Mouse (Mus musculus) cerebellum, adult 2 months (tissue): ENCODE data around the gene Arhgap24. TPM values are rescaled to one million over a fixed set of nuclear protein-coding genes. Genes with fewer than 3 reads are reported as not detected.

Experiments
- DNase-seq, 2 experiments: peaks; one replicate each; pipeline ENCODE4 v3.0.0; 2021
- H3K27ac ChIP-seq: fragments of 200-500 bp; 2 replicates; pipeline ENCODE4 v1.5.1; 2012; ENCODE audit warnings: low read length, control low read depth, inconsistent platforms; ENCODE audit not compliant: insufficient read depth
- H3K27me3 ChIP-seq: fragments of 200-500 bp; 2 replicates; pipeline ENCODE4 v1.6.1; 2012; ENCODE audit warnings: inconsistent platforms, mild to moderate bottlenecking, low read length, moderate library complexity; ENCODE audit not compliant: control insufficient read depth, insufficient read depth
- H3K4me1 ChIP-seq: fragments of 200-500 bp; 2 replicates; pipeline ENCODE4 v1.6.1; 2011; ENCODE audit warnings: low read length; ENCODE audit not compliant: control insufficient read depth, insufficient read depth
- H3K4me3 ChIP-seq: fragments of 200-500 bp; replicated peaks from 2 replicates; pipeline ENCODE3; 2011; ENCODE audit warnings: mild to moderate bottlenecking, low read depth, low read length, control low read depth; ENCODE audit not compliant: insufficient read depth
- CTCF ChIP-seq: fragments of 200-500 bp; IDR thresholded peaks from 2 replicates; pipeline ENCODE4 v1.5.1; 2011; ENCODE audit warnings: low read depth, mild to moderate bottlenecking, control low read depth, low read length, moderate library complexity, borderline replicate concordance; ENCODE audit not compliant: insufficient read depth
- POLR2A ChIP-seq: fragments of 200-500 bp; IDR thresholded peaks from 2 replicates; pipeline ENCODE4 v1.6.1; 2011; ENCODE audit warnings: low read length, control low read depth, borderline replicate concordance; ENCODE audit not compliant: insufficient read depth
- WGBS: fragments of 180-500 bp; shearing (Covaris S2); methylation state at CpG from one replicate; pipeline ENCODE4 v1.1.7; 2018; 5-methylcytosine and 5-hydroxymethylcytosine counted together
- polyA plus RNA-seq: library from polyadenylated mRNA; depleted of rRNA; stranded (reverse); fragments of >200 nt; gene quantifications from 2 replicates; pipeline ENCODE4 v1.2.3, GENCODE M21; 2012

Gene Arhgap24
- polyA plus RNA-seq, 1 experiment, result 11.3 TPM

DNA sequence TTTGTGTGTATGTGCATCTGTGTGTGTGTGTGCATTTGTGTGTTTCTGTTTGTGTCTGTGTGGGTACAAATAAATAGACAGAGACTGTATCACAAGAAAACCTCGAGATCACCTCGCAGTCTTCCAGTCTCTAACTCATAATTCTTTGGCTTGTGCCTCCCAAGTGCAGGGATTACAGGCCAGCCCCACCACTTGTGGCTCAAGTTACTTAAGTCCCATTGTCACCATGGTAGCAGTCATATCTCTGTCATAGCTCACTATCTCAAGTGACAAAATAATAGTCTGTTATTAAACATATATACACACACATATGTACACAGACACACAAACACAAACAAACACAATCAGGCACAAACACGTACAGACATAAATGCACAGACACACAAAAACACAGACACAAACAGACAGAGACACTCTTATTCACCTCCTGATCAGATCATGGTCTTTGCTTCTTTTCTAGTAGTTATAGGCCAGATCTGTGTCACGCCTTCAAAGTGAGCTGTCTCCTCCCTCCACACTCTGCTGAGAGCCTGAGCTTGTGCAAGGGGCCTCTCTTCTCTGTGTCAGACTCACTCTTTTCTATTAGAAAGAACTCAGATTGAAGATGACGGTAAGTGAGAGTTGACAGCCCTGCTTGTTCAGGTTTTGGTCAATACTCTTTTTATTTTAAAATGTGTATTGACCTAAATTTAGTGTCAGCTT, 261.5 kb downstream of the Arhgap24 start:
- DNase-seq, result no peak
- no peak overlapping the region for H3K4me3 ChIP-seq
- no peak overlapping the region for H3K27ac ChIP-seq
- no peaks in the 10 kb centered on the region for H3K4me1 ChIP-seq
- no peaks in the 10 kb centered on the region for H3K27me3 ChIP-seq
- WGBS, result 79% methylated on average over 5 of the region's 5 CpGs
- TF ChIP-seq POLR2A (no peak), CTCF (no peak)

DNA sequence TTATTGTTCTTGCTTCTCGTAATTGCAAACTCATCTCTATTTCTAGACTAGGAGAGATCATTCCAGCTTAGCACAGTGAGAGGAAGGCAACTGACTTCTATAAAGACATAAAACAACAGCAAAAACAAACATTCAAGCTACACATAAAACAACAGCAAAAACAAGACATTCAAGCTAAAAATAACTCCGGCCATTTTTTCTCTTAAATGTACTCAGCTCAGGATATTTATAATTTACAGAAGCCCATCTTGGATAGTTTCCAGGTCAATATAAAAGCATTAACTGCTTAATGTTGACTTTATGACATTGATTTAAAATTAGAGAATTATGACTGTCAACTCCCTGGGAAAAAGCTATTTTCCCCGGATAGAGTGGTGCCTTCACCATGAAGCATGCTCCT, 262.2 kb downstream of the Arhgap24 start:
- H3K27ac ChIP-seq, result no peak overlapping the region
- TF ChIP-seq CTCF (no peak), POLR2A (no peak)
- no peaks in the 10 kb centered on the region for H3K4me1 ChIP-seq
- 88% methylated on average over 3 of the region's 3 CpGs for WGBS
- no peak overlapping the region for H3K4me3 ChIP-seq
- DNase-seq, result no peak
- no peaks in the 10 kb centered on the region for H3K27me3 ChIP-seq

DNA sequence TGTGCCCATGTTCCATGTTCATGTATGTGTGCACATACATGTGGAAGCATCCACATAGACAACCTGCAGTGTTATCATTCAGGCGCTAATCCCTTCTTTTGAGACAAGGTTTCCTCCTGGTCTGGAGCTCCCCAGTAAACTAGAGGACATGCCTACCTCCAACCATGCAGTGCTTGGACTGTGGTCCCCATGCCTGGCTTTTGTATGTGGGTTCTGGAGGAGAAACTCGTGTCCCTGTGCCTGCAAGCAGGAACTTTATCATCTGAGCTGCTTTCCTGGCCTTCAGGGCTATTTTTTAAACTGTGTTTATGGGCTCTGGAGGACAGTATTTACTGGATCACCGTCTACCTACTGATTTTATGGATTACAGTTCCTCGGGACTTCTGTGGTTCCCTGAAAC, 262.9 kb downstream of the Arhgap24 start:
- no peaks in the 10 kb centered on the region for H3K27me3 ChIP-seq
- no peak overlapping the region for H3K4me3 ChIP-seq
- no peak for DNase-seq
- TF ChIP-seq POLR2A, result no peak
- no peak for TF ChIP-seq CTCF
- WGBS, result 88% methylated on average over 4 of the region's 4 CpGs
- no peaks in the 10 kb centered on the region for H3K4me1 ChIP-seq
- H3K27ac ChIP-seq, result no peak overlapping the region

DNA sequence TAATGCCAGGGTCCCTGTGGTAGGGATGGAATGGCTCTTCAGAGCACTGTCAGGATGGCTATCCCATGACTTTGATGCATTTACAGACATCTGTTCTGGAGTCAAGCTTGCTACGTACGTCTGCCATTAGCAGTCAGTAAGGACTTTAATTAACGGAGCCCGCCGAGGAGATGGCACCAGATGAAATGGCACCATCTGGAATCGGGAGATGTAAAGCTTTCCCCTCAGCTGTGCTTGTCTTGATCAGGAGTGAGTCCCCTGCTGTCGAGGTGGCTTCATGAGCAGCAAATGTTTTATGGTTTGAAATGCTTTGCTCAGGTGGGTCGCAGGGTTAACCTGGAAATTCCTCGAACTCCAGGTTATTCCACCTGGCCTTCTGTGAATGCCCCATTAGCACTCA, 267.0 kb downstream of the Arhgap24 start:
- H3K27ac ChIP-seq, result no peak overlapping the region
- 44% methylated on average over 9 of the region's 9 CpGs for WGBS
- H3K4me1 ChIP-seq, result no peaks in the 10 kb centered on the region
- H3K27me3 ChIP-seq, result no peaks in the 10 kb centered on the region
- TF ChIP-seq POLR2A, result no peak
- no peak for TF ChIP-seq CTCF
- DNase-seq, result no peak
- H3K4me3 ChIP-seq, result no peak overlapping the region

DNA sequence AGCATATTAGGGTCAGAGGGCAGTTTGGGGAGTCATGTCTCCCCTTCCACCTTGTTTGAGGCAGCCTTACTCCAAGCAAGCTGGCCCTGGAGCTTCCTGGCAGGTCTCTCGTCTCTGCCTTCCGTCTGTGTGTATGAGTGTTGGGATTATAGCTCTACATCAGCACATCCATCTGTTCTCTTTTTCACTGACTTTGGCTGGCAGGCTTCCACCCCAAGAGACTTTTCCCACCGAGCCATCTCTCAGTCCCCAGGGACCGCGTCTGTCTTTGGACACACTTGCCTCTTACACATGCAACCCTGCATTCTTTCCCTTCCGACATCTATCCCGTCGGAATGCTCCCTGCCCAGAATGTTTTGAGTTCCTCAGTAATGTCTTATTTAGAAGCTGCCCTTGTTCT, 267.8 kb downstream of the Arhgap24 start:
- no peaks in the 10 kb centered on the region for H3K4me1 ChIP-seq
- TF ChIP-seq CTCF (no peak), POLR2A (no peak)
- H3K27ac ChIP-seq, result no peak overlapping the region
- WGBS, result 22% methylated on average over 8 of the region's 8 CpGs
- no peak for DNase-seq
- no peak overlapping the region for H3K4me3 ChIP-seq
- H3K27me3 ChIP-seq, result no peaks in the 10 kb centered on the region

DNA sequence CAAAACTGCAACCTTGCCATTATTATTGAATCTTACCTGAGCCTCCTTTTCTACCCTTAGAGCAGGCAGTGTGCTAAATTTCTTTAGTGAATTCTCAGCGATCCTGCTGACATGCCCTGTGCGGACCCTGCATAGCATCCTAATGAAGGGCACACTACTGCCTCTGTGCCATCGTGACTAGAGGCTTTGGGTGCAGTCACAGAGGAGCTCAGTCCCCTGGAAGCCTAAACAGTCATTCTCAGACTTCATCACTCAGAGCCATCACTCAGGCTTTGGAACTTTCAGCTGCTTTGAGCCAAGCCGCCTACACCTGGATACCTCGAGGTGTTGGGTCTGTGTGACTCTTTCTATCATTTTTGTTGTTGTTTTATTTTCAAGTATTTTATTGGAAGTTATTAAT, 269.5 kb downstream of the Arhgap24 start:
- TF ChIP-seq CTCF (no peak), POLR2A (no peak)
- no peaks in the 10 kb centered on the region for H3K27me3 ChIP-seq
- 83% methylated on average over 5 of the region's 5 CpGs for WGBS
- no peak overlapping the region for H3K4me3 ChIP-seq
- H3K4me1 ChIP-seq, result no peaks in the 10 kb centered on the region
- H3K27ac ChIP-seq, result no peak overlapping the region
- no peak for DNase-seq

DNA sequence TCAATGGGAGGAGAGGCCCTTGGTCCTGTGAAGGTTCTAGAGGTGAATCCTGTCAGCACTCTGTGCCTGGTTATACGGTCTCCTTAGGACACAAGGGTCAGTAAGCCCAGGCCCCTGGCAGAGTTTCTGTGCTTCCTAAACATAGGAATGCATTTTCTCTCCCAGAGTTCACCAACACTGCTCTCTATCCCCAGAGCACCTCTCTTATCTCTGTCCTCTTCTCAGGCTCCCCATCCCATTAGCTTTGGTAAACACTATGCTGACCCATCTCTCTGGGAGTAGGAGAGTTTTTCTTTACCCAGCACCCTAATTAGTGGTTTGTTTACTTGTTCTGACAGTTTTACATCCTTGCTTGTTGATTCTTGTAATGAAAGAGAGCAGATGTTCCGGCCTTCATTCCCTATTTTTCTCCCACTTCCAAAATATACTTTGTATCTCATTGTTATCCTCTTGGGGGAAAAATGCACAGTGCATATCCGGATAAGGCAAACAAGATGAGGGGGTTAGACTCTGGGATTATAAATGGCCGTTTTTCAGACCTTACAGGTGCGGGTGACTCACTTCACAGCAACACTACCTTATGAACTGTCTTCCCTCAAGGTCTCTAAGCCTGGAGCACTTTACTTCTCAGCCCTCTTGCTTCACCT, 270.6 kb downstream of the Arhgap24 start:
- no peak for DNase-seq
- TF ChIP-seq POLR2A (no peak), CTCF (no peak)
- H3K27me3 ChIP-seq, result no peaks in the 10 kb centered on the region
- no peaks in the 10 kb centered on the region for H3K4me1 ChIP-seq
- no peak overlapping the region for H3K4me3 ChIP-seq
- 88% methylated on average over 5 of the region's 5 CpGs for WGBS
- no peak overlapping the region for H3K27ac ChIP-seq

DNA sequence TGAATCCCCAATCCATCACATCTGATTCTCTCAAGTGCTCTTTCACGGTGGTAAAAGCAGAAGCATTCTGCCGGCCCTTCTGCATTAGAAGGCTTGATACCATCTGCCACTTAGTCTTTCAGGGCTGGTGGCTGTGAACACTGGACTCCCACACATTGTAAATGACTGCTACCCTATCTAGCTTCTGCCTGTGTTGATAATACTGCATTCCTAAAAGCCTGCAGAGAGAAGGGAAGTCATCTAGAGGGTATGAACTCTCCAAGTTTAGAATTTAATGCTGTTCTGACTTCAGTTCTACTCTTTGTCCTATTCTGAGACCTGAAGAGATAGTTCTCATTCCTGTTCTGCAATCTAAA, 271.1 kb downstream of the Arhgap24 start:
- Histone ChIP-seq H3K27ac (no peak overlapping the region), H3K4me1 (no peaks in the 10 kb centered on the region), H3K4me3 (no peak overlapping the region), H3K27me3 (no peaks in the 10 kb centered on the region)
- no peak for TF ChIP-seq CTCF
- TF ChIP-seq POLR2A, result no peak
- 18% methylated on average over 2 of the region's 2 CpGs for WGBS
- DNase-seq, result no peak
